Mouse (Mus musculus): ENCODE data around the gene Pigr.

GRCm38 (mm10) chr1:130826448-130826847 is at the start of gene Pigr:
- TF ChIP-seq CTCF (IDR thresholded peaks at IDR 0.05; ENCODE audit: low read depth, low read length) (no peak), POLR2A (IDR thresholded peaks at IDR 0.05; ENCODE audit: insufficient read depth, low read length) (no peak), EP300 (IDR thresholded peaks at IDR 0.05; ENCODE audit: insufficient read depth, low read depth, low read length) (no peak)

All from ES-Bruce4 (cell line).